Mouse (Mus musculus): ENCODE results near the gene Gm12184. TPM values are rescaled to one million over a fixed set of nuclear protein-coding genes. Genes with fewer than 3 reads are reported as not detected.

Gm12184 gene
- polyA plus RNA-seq (2012; rRNA removed; ENCODE audit: low replicate concordance) = 2.8 and 3.5 TPM in 2 replicates

DNA sequence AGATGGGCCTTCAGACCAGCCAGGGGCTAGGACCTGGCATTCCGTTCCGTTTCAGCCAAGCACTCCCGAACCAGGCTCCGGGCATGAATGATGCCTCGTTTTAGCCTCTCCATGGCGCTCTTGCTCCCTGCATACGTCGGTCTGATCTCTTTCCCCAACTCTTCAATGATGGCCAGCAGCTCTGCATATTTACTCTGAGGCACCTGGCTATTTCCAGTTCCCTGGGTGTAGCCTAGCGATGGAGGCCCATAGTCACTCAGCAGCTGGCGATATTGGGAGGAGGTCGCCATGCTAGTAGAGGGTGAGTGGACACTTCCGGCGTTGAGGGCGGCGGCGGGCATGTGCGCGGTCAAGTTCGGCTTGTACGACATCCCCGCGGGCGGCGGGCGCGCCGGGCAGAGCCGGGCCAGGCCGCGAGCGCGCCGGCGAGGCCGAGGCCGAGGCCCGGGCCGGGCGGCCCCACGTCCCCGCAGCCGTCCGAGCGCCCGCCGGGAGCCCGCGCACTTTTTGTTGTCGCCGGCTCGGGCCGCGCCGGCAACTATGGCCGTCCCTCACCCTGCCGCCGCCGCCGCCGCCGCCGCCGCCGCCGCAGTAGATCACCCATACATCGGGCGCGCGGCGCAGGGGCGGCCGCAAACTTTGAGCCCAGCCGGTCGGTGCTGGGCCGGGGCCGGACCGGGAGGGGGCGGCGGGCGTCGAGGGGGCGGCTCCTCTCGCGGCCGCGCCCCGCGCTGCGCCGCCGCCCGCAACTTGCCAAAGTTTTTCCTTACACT is at the start of gene Gm12184, which contains the start of gene Trim7:
Gm12184 (minus strand) TSS at position 677 of the 773 bp plus-strand sequence.
Trim7 (plus strand) TSS at position 162 of the 773 bp plus-strand sequence.

DNA sequence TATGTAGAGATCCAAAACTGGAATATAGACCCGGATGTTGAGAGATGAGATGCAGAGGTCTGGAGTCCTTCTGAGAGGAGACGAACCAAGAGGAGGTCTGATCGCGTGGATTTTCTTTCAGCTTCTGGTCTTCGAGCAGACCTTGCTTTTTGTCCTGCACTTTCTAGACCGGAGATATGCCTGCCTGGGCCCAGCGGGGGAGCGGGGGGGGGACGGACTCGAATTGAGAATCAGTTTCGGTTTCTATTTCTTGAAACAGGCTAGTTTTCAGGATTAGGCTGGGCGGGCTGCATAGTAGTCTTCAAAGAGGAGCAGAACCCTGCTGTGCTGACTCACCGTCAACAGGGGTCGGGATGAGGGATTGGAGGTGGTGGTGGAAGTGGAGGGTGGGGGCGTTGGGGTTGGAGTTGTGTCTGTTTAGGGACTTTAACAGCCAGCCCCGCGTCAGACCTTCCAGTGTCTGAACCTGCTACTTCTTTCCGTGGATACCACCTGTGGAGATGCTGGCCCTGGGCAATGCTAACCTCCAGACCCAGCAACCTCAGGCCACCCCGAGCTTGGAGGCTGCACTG is 44.8 kb upstream of the Gm12184 start, which contains the start of gene Irgm1:
Irgm1 (minus strand) TSS at position 483 of the 572 bp plus-strand sequence.

DNA sequence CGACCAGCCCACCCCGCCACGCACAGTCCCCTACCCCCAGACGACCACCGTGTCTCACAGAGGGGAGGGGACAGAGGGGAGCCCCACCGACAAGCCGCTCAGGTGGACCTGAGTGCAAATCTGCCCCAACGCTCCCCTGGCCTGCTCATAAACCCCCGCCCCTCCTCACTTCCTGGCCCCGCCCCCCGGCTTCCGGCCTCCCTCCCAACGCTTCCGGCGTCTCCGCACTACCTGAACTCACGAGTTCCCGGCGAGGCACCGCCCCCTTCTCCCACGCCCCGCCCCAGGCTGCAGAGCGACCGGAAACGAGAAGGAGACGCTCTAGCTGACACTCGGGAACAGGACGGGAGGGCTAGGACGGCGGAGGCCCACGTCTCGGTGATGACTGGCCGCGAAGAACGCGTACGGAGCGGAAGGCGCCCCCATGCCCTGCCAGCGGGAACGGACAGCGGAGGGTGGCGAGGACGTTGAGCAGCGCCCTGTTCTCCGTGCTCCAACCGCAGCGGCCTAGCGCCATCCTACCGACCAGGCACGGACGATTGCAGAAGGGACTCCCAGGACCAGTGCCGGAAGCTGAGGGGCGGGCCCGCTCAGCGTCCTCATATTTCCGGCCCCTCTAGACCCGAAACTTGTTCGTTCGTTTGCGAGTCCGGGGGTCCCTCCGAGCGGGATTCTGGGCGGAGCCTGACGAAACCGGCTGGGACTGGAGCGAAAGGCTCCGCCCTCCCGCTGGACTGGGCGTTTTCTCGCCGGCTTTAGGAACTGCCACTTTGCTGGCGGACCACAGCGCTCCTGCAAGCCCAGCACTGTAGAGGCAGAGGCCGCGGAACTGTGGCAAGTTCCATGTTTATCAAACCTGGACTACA is 9.4 kb downstream of the Gm12184 start, which contains the start of gene Trim41:
Trim41 (minus strand) TSS at position 554 of the 866 bp plus-strand sequence.

DNA sequence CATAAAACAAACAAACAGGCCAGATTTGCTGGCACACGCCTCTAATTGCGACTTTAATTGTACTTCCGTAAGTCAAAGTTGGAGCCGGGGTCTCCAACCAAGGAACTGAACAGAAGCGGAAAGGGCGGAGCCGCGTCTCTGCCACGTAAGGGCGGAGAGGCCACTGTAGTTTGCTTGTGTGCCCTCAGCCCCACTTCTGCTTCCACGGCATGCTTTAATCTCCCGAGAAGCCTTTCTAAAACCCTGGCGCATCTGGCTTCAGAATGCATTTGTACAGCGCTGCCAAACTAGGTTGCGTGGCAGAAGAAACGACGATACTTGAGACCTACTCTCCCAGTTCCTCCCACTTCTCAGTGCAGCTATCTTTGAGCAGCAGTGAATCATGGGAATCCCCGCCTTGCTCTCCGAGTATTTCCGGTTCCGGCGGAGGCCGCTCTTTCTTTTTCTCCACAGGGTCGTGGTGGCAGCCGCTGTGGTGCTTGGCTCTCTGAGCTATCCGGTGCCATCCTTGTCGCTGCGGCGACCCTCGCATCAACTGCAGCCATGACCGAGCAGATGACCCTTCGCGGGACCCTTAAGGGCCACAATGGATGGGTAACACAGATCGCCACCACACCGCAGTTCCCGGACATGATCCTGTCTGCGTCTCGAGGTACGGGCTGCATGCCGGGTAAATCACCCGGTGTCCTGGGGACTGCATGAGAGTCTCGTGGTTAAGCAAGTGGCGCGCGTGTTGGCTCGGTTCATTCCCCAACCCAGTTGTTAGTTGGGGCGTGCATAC is 26.3 kb downstream of the Gm12184 start, which contains the start of gene Rack1:
Rack1 (plus strand) TSS at position 412 of the 781 bp plus-strand sequence.

Other genes starting within 250 kb of the Gm12184 start
- gene Rack1, start 26.3 kb downstream of the Gm12184 start, polyA plus RNA-seq (2012; rRNA removed; ENCODE audit: low replicate concordance) = 1,617 and 1,811 TPM in 2 replicates
- 18.0 and 20.2 TPM in 2 replicates for gene Trim41, start 9.3 kb downstream of the Gm12184 start, polyA plus RNA-seq (2012; rRNA removed; ENCODE audit: low replicate concordance)
- gene Trim7, start 515 bp downstream of the Gm12184 start, polyA plus RNA-seq (2012; rRNA removed; ENCODE audit: low replicate concordance) = 6.0 and 12.8 TPM in 2 replicates
- gene Irgm1, start 45.0 kb upstream of the Gm12184 start, polyA plus RNA-seq (2012; rRNA removed; ENCODE audit: low replicate concordance) = 1.4 and 1.5 TPM in 2 replicates
- 0.06 and 0.66 TPM in 2 replicates for gene Gm5431, start 75.6 kb upstream of the Gm12184 start, polyA plus RNA-seq (2012; rRNA removed; ENCODE audit: low replicate concordance)
- 4.3 and 16.0 TPM in 2 replicates for gene Psme2b, start 119.5 kb upstream of the Gm12184 start, polyA plus RNA-seq (2012; rRNA removed; ENCODE audit: low replicate concordance)
- gene Olfr56, start 152.2 kb upstream of the Gm12184 start, polyA plus RNA-seq (2012; rRNA removed; ENCODE audit: low replicate concordance) = 0.07 TPM in 1 of 2 replicates, not detected in the other
- 0.21 and 0.46 TPM in 2 replicates for gene 9930111J21Rik1, start 152.7 kb upstream of the Gm12184 start, polyA plus RNA-seq (2012; rRNA removed; ENCODE audit: low replicate concordance)
- gene Gm12185, start 165.6 kb upstream of the Gm12184 start, polyA plus RNA-seq (2012; rRNA removed; ENCODE audit: low replicate concordance) = 0.04 and 0.05 TPM in 2 replicates
- 0.16 and 0.33 TPM in 2 replicates for gene Tgtp1, start 167.5 kb upstream of the Gm12184 start, polyA plus RNA-seq (2012; rRNA removed; ENCODE audit: low replicate concordance)
- gene 9930111J21Rik2, start 224.6 kb upstream of the Gm12184 start, polyA plus RNA-seq (2012; rRNA removed; ENCODE audit: low replicate concordance) = 0.05 and 0.09 TPM in 2 replicates
- gene Tgtp2, start 237.6 kb upstream of the Gm12184 start, polyA plus RNA-seq (2012; rRNA removed; ENCODE audit: low replicate concordance) = 0.18 and 0.72 TPM in 2 replicates
- 2.2 and 5.1 TPM in 2 replicates for gene Ifi47, start 249.9 kb upstream of the Gm12184 start, polyA plus RNA-seq (2012; rRNA removed; ENCODE audit: low replicate concordance)

Data from duodenum, adult 2 months (tissue).